Mouse (Mus musculus) gastrocnemius, postnatal 25 days (tissue): ENCODE measurements around the gene Ttc21a. TPM values are rescaled to one million over a fixed set of nuclear protein-coding genes. Genes with fewer than 3 reads are reported as not detected.

Source experiments
- DNase-seq: peaks from one replicate; pipeline ENCODE4 v3.0.0; 2022
- total RNA-seq, 2 experiments: library from RNA; stranded (reverse); gene quantifications; 1 replicate in 1 of 2; 2 replicates in 1 of 2; pipeline ENCODE4 v1.2.3; 2021

The Ttc21a gene
- total RNA-seq, 2 experiments from 2014 or later = not detected

GRCm38 (mm10) chr9:119941407-119941806 is 4.0 kb downstream of the Ttc21a start:
- no peak for DNase-seq

GRCm38 (mm10) chr9:119941861-119942260 is 4.5 kb downstream of the Ttc21a start:
- DNase-seq = no peak

GRCm38 (mm10) chr9:119943326-119943725 is 5.9 kb downstream of the Ttc21a start:
- DNase-seq = no peak

GRCm38 (mm10) chr9:119945173-119945900 is 7.9 kb downstream of the Ttc21a start:
- DNase-seq = no peak

GRCm38 (mm10) chr9:119948804-119949203 is 11.4 kb downstream of the Ttc21a start:
- DNase-seq = no peak

GRCm38 (mm10) chr9:119950434-119950833 is 13.0 kb downstream of the Ttc21a start:
- no peak for DNase-seq

- DNase-seq = no peak
These were observed 14.0 kb downstream of the Ttc21a start for GRCm38 (mm10) chr9:119951388-119951787.

- no peak for DNase-seq
These were observed 21.4 kb downstream of the Ttc21a start for GRCm38 (mm10) chr9:119958835-119959234.

- DNase-seq = no peak
These were observed 24.8 kb downstream of the Ttc21a start for GRCm38 (mm10) chr9:119962216-119962615.

- peak; percentile 60 for DNase-seq
These were observed 25.7 kb downstream of the Ttc21a start for GRCm38 (mm10) chr9:119962987-119963667.

GRCm38 (mm10) chr9:119964206-119964605 is 26.8 kb downstream of the Ttc21a start:
- no peak for DNase-seq

- no peak for DNase-seq
These were observed 27.8 kb downstream of the Ttc21a start for GRCm38 (mm10) chr9:119965186-119965585.

- no peak for DNase-seq
These were observed 29.0 kb downstream of the Ttc21a start for GRCm38 (mm10) chr9:119966221-119966910.

- no peak for DNase-seq
These were observed 32.4 kb downstream of the Ttc21a start for GRCm38 (mm10) chr9:119969811-119970210.

- DNase-seq = no peak
These were observed 32.8 kb downstream of the Ttc21a start for GRCm38 (mm10) chr9:119970221-119970620.

GRCm38 (mm10) chr9:119970763-119971656 is 33.6 kb downstream of the Ttc21a start:
- no peak for DNase-seq

GRCm38 (mm10) chr9:119972166-119972565 is 34.8 kb downstream of the Ttc21a start:
- DNase-seq = no peak

GRCm38 (mm10) chr9:119972582-119972981 is 35.2 kb downstream of the Ttc21a start:
- DNase-seq = peak; percentile 81

GRCm38 (mm10) chr9:119973281-119973680 is 35.9 kb downstream of the Ttc21a start:
- DNase-seq = no peak

GRCm38 (mm10) chr9:119973869-119974520 is 36.6 kb downstream of the Ttc21a start:
- no peak for DNase-seq

GRCm38 (mm10) chr9:119974609-119975008 is 37.2 kb downstream of the Ttc21a start:
- no peak for DNase-seq
